Mouse (Mus musculus) liver, embryonic 14.5 days (tissue): ENCODE results near the gene Trim54.

Experiments
- CTCF ChIP-seq: IDR thresholded peaks from 2 replicates; pipeline ENCODE4 v1.5.1; 2016; ENCODE audit warnings: antibody characterized with exemption, low read depth, control low read depth
- EP300 ChIP-seq: IDR thresholded peaks from 2 replicates; pipeline ENCODE4 v1.6.1; 2016; ENCODE audit warnings: antibody characterized with exemption, low read depth

- TF ChIP-seq EP300: no peak
- peak; percentile 90 for TF ChIP-seq CTCF
These were observed 35.1 kb upstream of the Trim54 start for GRCm38 (mm10) chr5:31081386-31081785.
